Mouse (Mus musculus): ENCODE results near the gene Rps13. TPM values are rescaled to one million over a fixed set of nuclear protein-coding genes. Genes with fewer than 3 reads are reported as not detected.

Rps13 gene
- polyA plus RNA-seq, 1 experiment, result 489 TPM

DNA sequence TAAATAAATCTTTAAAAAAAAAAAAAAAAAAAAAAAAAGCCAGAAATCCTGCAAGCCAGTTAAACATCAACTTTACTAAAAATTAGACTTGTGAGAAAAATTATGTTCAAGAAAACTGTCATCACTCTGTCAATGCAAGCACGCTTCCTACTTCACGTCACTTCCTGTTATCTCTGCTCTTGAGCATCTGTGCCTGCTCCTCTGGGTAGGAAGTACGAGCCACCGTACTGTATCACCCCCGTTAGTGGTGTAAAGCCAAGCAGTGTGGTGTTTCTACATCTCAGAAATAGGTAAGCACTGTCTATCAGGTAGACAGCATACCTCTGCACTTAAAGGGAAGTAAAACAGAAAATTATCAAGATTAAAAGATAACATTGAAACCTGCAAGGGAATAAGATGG lies 6.1 kb downstream of the Rps13 start:
- Histone ChIP-seq H3K4me1 (ENCODE audit: control insufficient read depth) (peaks cover 17% of the 10 kb centered on the region), H3K9me3 (ENCODE audit: control insufficient read depth, low read length) (no peaks in the 10 kb centered on the region), H3K4me3 (replicated peaks) (no peak overlapping the region), H3K36me3 (ENCODE audit: control insufficient read depth) (peaks cover 43% of the 10 kb centered on the region), H3K27me3 (ENCODE audit: control insufficient read depth) (no peaks in the 10 kb centered on the region)
- no peak for TF ChIP-seq TAL1 (IDR thresholded peaks at IDR 0.05; ENCODE audit: low read length)
- TF ChIP-seq GATA1 (IDR thresholded peaks at IDR 0.05; ENCODE audit: low read length), result no peak

DNA sequence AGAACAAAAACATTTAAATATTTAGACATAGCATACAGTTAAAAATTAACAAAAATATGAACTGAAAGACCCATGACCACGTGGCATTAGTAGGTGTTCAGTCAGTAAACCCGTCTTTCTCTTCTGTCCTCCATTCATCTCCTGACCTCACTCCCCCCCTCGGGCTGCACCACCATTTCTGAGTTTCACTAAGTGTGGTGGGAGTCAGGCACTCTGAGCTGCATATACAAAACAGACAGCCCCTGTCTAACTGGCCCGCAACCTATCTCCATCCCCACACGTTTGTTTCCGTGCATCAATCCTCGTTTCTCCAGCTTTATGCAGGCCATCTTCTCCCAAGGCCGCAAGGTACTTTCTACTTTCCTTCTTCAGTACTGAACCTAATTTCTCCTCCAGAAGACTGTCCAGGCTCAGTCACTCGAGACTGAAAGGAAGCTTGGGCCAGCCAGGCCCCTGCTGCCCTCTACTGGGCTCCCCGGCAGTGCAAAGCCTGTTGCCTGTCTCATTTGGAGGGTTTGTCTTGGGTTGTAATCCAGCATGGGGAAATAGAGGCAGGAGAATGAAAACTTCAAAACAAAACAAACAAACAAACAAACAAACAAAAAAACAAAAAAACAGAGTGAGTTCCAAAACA lies 10.5 kb downstream of the Rps13 start:
- Histone ChIP-seq H3K27me3 (ENCODE audit: control insufficient read depth) (no peaks in the 10 kb centered on the region), H3K4me3 (replicated peaks) (no peak overlapping the region), H3K36me3 (ENCODE audit: control insufficient read depth) (peaks cover 2% of the 10 kb centered on the region), H3K4me1 (ENCODE audit: control insufficient read depth) (peaks cover 4% of the 10 kb centered on the region), H3K9me3 (ENCODE audit: control insufficient read depth, low read length) (no peaks in the 10 kb centered on the region)
- TF ChIP-seq GATA1 (IDR thresholded peaks at IDR 0.05; ENCODE audit: low read length), result no peak
- TF ChIP-seq TAL1 (IDR thresholded peaks at IDR 0.05; ENCODE audit: low read length), result no peak

DNA sequence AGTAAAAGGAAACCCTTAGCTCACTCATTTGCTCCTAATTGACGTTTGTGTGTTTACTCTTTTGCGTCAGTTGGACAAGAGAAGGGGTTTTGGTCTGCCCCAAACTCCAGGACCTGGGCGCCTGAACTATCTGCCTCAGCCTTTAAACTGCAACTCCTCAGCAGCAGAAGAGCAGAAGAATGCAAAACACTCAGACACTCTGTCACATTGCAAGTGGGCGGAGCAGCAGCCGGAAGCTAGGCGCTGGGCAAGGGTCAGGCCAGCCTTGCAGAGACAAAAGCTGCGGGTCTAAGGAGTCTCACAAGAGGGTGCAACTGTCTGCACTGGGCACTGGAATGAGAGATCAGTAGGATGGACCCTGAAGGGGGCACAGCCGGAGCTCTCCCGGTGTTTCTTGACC lies 24.5 kb downstream of the Rps13 start:
- peaks cover 50% of the 10 kb centered on the region for H3K27me3 ChIP-seq (ENCODE audit: control insufficient read depth)
- peaks cover 26% of the 10 kb centered on the region for H3K4me1 ChIP-seq (ENCODE audit: control insufficient read depth)
- H3K36me3 ChIP-seq (ENCODE audit: control insufficient read depth), result no peaks in the 10 kb centered on the region
- no peak for TF ChIP-seq TAL1 (IDR thresholded peaks at IDR 0.05; ENCODE audit: low read length)
- TF ChIP-seq GATA1 (IDR thresholded peaks at IDR 0.05; ENCODE audit: low read length), result no peak
- peak overlapping the region; percentile 52 for H3K4me3 ChIP-seq (replicated peaks)
- H3K9me3 ChIP-seq (ENCODE audit: control insufficient read depth, low read length), result no peaks in the 10 kb centered on the region; the same call in 1 of the 2 replicates

DNA sequence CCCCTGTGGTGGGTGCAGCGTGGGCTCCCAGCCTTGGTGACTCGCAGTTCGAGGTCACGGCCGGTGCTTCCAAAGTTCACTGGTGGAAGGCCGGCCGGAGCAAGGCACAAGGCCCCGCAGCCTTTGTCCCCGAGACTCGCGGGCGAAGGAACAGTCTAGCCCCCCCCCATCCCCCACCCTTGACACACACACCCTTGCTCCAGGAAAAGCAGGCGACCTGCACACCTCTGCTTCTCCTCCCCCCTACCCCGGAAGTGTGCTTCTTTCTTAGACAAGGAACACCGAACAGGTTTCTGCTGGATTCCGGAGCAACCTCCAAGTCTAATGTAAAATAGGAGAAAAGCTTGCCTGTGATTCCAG lies 25.4 kb downstream of the Rps13 start:
- Histone ChIP-seq H3K9me3 (ENCODE audit: control insufficient read depth, low read length) (no peaks in the 10 kb centered on the region; the same call in 1 of the 2 replicates), H3K27me3 (ENCODE audit: control insufficient read depth) (peaks cover 50% of the 10 kb centered on the region), H3K36me3 (ENCODE audit: control insufficient read depth) (no peaks in the 10 kb centered on the region), H3K4me3 (replicated peaks) (peak overlapping the region; percentile 74), H3K4me1 (ENCODE audit: control insufficient read depth) (peaks cover 26% of the 10 kb centered on the region)
- TF ChIP-seq GATA1 (IDR thresholded peaks at IDR 0.05; ENCODE audit: low read length) (no peak), TAL1 (IDR thresholded peaks at IDR 0.05; ENCODE audit: low read length) (no peak)

DNA sequence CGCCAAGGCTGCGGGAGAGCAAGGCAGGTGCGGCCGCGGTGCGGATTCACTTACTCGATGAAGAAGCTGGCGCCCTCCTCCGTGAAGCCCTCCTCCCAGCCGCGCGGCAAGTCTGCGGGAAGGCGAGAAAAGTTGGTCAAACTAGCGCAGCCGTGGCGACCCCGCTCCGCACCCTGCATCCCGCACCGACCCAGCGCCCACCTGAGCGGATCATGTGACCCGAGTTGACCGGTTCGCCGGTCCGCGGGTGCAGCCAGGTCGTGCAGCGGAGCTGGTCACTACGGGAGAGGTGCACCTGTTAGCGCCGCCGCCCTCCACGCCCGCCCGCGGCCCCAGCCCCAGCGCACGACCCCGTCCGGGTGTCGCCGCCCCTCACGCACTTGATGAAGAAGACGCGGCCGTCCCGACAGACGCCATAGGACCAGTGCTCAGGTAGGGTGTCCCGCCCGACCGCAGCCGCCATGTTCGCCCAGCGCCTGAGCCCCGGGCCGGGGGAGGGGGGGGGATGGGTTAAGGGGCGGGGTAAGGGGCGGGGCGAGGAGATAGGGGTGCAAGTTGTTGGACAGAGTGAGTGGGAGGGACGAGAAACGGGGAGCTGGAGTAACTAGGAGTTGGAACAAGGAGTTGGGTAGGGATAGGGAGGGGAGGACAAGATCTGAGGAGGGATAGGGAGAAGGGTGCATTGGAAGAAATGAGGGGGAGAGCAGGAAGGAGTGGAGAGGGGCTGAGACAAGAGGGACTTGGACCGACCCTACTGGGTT lies 25.9 kb downstream of the Rps13 start, which contains the start of gene Plekha7:
Plekha7 (minus strand) TSS at position 506 of the 761 bp plus-strand sequence.
- H3K4me1 ChIP-seq (ENCODE audit: control insufficient read depth), result peaks cover 26% of the 10 kb centered on the region
- H3K9me3 ChIP-seq (ENCODE audit: control insufficient read depth, low read length), result no peaks in the 10 kb centered on the region; the same call in 1 of the 2 replicates
- H3K36me3 ChIP-seq (ENCODE audit: control insufficient read depth), result no peaks in the 10 kb centered on the region
- peak within 1 kb of the TSS; percentile 74 for H3K4me3 ChIP-seq (replicated peaks)
- TF ChIP-seq GATA1 (IDR thresholded peaks at IDR 0.05; ENCODE audit: low read length) (no peak), TAL1 (IDR thresholded peaks at IDR 0.05; ENCODE audit: low read length) (no peak)
- peaks cover 50% of the 10 kb centered on the region for H3K27me3 ChIP-seq (ENCODE audit: control insufficient read depth)

DNA sequence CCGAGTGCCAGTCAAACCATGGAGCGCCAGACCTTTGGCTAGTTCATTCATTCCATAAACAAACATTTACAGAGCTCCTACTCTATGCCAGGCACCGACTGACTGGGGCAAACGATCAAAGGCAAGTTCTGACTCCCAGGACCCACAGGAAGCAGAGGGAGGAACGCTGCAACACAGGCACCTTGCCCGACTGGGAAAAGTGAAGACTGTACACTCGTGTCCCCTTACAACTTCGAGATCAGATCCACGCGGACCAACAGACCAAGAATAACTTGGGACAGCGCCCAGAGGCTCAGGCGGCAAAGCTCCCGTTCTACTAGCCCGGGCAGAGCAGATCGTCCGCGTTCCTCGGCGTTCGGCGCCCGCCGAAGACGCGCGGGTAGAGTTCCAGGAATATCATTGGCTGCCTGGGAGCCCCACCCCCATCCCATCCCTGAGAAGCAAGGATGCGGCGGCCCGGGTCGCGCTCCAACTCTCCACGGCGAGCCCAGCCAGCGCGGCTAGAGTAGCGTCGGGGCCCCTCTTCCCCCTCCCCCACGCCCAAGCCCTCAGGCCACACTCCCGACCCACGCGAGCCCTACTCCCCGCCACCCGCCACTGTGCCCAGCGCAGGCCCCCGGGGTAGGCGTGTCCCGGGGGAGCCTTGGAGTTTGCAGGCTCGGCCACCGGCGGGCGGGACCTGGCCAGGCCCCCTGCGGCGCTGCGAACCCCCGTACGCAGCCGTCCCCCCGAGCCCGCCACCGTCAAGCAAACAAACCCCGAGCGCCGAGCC lies 26.7 kb downstream of the Rps13 start:
- no peaks in the 10 kb centered on the region for H3K36me3 ChIP-seq (ENCODE audit: control insufficient read depth)
- TF ChIP-seq TAL1 (IDR thresholded peaks at IDR 0.05; ENCODE audit: low read length), result no peak
- no peak for TF ChIP-seq GATA1 (IDR thresholded peaks at IDR 0.05; ENCODE audit: low read length)
- H3K4me3 ChIP-seq (replicated peaks), result peak overlapping the region; percentile 74
- H3K9me3 ChIP-seq (ENCODE audit: control insufficient read depth, low read length), result no peaks in the 10 kb centered on the region; the same call in 1 of the 2 replicates
- peaks cover 26% of the 10 kb centered on the region for H3K4me1 ChIP-seq (ENCODE audit: control insufficient read depth)
- peaks cover 50% of the 10 kb centered on the region for H3K27me3 ChIP-seq (ENCODE audit: control insufficient read depth)

DNA sequence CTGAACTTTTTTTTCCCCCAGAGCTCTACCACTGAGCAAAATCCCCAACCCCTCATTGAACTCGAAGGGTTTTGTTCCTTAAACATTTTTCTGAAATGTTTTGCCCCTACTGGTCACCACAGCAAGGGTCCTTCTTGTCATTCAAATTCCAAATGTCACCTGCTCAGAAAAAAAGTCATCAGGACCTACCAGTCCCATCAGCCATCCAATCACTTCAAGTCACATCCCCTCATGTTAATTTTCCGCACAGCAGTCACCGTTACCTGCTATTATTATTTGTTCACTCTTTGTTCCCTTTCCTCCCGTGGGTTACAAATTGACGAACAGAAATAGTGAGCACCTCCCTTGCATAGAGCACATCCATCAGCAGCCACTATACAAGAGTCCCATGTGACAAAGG lies 27.4 kb downstream of the Rps13 start:
- TF ChIP-seq GATA1 (IDR thresholded peaks at IDR 0.05; ENCODE audit: low read length), result no peak
- H3K9me3 ChIP-seq (ENCODE audit: control insufficient read depth, low read length), result no peaks in the 10 kb centered on the region; the same call in 1 of the 2 replicates
- peaks cover 31% of the 10 kb centered on the region for H3K4me1 ChIP-seq (ENCODE audit: control insufficient read depth)
- H3K27me3 ChIP-seq (ENCODE audit: control insufficient read depth), result peaks cover 50% of the 10 kb centered on the region
- no peak overlapping the region for H3K4me3 ChIP-seq (replicated peaks)
- H3K36me3 ChIP-seq (ENCODE audit: control insufficient read depth), result no peaks in the 10 kb centered on the region

DNA sequence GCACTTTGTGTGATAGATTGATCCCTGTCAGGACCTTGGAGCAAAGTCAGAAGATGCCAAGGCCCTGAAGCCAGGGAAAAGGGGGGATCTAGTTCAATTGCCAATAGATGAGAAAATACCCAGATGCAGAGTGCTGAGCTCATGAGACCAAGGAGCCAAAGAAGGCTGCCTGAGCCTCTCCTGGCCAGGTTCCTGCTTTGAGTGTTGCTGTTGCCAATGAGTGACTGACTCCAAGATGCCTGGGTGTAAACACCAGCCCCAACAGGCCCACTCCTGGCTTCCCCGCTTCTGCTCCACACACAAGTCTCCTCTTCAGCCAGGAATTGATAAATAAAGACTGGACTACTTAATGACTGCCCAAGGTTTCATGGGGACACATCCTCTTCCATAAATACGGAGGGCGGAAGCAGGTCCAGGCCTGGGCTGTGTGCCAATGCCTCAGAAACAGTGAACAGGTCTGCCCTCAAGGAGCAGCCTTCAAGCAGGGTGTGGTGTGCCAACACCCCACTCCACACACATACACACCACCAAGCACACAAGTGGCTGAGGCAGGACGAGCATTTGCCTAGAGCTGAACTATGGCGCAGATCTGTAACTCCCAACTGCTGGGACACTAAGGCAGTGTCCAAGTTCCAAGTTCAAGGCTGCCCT lies 32.2 kb downstream of the Rps13 start:
- peaks cover 9% of the 10 kb centered on the region for H3K4me1 ChIP-seq (ENCODE audit: control insufficient read depth)
- H3K4me3 ChIP-seq (replicated peaks), result no peak overlapping the region
- no peaks in the 10 kb centered on the region for H3K36me3 ChIP-seq (ENCODE audit: control insufficient read depth)
- H3K27me3 ChIP-seq (ENCODE audit: control insufficient read depth), result peaks cover 21% of the 10 kb centered on the region
- TF ChIP-seq TAL1 (IDR thresholded peaks at IDR 0.05; ENCODE audit: low read length) (no peak), GATA1 (IDR thresholded peaks at IDR 0.05; ENCODE audit: low read length) (no peak)
- no peaks in the 10 kb centered on the region for H3K9me3 ChIP-seq (ENCODE audit: control insufficient read depth, low read length)
